Mouse (Mus musculus): Measurements from ENCODE around the gene Pdpn. TPM values are rescaled to one million over a fixed set of nuclear protein-coding genes. Genes with fewer than 3 reads are reported as not detected.
A peak's percentile ranks its signal among the peaks of the same experiment; 100 is the strongest.
"Not testable (repeated sequence)": the region's sequence is repeated elsewhere in the genome, so short reads cannot be mapped to it uniquely, and the experiment has no call there.

Pdpn gene
- 0.29 and 0.47 TPM in 2 replicates for polyA plus RNA-seq (2012; rRNA removed)
- polyA plus RNA-seq (2014; fragmentation: Nextera tagmentation; extraction: Ambion mirVana) = 0.95 and 1.0 TPM in 2 replicates

DNA sequence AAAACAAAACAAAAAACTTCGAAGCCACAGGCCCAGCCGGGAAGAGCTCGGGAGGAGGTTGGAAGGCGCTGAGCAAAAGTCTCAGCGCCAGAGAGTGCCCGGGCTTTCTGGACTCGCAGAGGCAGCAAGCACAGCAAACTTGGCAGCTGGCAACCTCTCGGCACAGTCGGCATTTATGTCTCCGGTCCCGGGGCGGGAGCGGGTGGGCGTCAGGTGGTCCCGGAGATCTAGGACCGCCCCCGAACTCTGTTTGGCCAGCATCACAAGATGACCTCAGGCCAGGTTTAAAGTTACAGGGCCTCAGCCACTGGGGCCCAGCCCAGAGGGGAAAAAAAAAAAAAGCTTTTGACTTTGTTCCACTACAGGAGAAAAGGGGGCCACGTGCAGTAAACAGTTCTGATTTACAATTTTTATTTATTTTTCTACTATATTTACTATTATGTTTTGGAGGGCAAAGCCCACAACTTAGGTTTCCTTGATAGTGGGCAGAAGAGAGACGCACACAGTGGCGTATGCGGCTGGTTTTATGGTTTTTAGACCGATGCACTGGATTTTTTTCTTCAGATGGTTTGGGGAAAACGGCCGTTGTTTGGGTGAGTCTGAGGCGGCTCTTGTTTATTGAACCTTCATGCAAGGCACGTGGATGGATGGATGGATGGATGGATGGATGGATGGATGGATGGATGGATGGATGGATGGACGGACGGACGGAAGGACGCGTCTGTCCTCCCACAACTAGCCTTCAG is at the start of gene Pdpn:
TSS of gene Pdpn (minus strand) at position 240 of the 746 bp plus-strand sequence.
- H3K4me2 ChIP-seq (ENCODE audit: low read depth) = peak within 1 kb of the TSS; percentile 32
- no peaks in the 10 kb centered on the region for H3K36me3 ChIP-seq (replicated peaks; ENCODE audit: control insufficient read depth, insufficient read depth, low read depth)
- 5% methylated on average over 31 of the region's 31 CpGs for WGBS (ENCODE audit: insufficient replicate concordance)
- H3K27me3 ChIP-seq (ENCODE audit: control insufficient read depth, insufficient read depth, low read length) = peaks cover 22% of the 10 kb centered on the region
- no peak within 1 kb of the TSS for H3K9ac ChIP-seq (replicated peaks)
- peak within 1 kb of the TSS in 1 of 2 experiments; percentile 34; a peak in 1 of 4 replicates for H3K4me3 ChIP-seq (ENCODE audit: insufficient read depth in 1 of 2, low read depth in 2 of 2, low read length in 2 of 2)
- ATAC-seq (ENCODE audit: insufficient read depth) = no peak
- H3K27ac ChIP-seq = no peak within 1 kb of the TSS
- H3K4me1 ChIP-seq (replicated peaks; ENCODE audit: control insufficient read depth in 2 of 2, insufficient read depth in 2 of 2, low read length in 1 of 2) = no peaks in the 10 kb centered on the region
- no peak for DNase-seq (ENCODE audit: low read depth in 3 of 3, low spot score in 3 of 3)
- TF ChIP-seq EP300 (IDR thresholded peaks at IDR 0.05; ENCODE audit: low read depth) (no peak), CTCF (IDR thresholded peaks at IDR 0.05; ENCODE audit: low read depth) (no peak)
- H3K9me3 ChIP-seq (ENCODE audit: control insufficient read depth, low read length) = no peaks in the 10 kb centered on the region

DNA sequence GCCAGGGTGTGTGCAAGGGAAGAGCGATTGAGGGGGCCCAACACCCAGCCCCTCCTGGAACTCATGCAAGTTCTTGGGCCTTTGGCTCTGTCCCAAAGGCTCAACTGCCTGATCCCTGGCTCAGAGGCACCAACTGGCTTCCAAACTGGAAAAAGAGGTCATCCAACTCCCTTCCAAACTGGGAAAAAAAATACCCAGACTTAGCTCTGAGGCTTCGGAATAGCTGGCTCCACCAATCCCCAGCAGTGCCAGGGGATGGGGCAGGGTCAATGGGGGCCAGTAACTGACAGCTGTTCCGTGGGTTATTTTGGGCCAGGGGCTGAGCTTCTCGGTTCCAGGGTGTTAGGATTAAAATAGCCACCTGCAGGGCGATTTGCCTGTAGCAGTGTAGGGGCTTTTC is 49.3 kb upstream of the Pdpn start:
- WGBS (ENCODE audit: insufficient replicate concordance) = 19% methylated on average over 5 of the region's 5 CpGs
- no peaks in the 10 kb centered on the region for H3K9me3 ChIP-seq (ENCODE audit: control insufficient read depth, low read length)
- no peaks in the 10 kb centered on the region for H3K4me1 ChIP-seq (replicated peaks; ENCODE audit: control insufficient read depth in 2 of 2, insufficient read depth in 2 of 2, low read length in 1 of 2)
- H3K27me3 ChIP-seq (ENCODE audit: control insufficient read depth, insufficient read depth, low read length) = peaks cover 28% of the 10 kb centered on the region
- H3K27ac ChIP-seq = no peak overlapping the region
- H3K9ac ChIP-seq (replicated peaks) = no peak overlapping the region
- no peak for ATAC-seq (ENCODE audit: insufficient read depth)
- no peaks in the 10 kb centered on the region for H3K36me3 ChIP-seq (replicated peaks; ENCODE audit: control insufficient read depth, insufficient read depth, low read depth)
- no peak for DNase-seq (ENCODE audit: low read depth in 3 of 3, low spot score in 3 of 3)
- no peak overlapping the region for H3K4me2 ChIP-seq (ENCODE audit: low read depth)
- H3K4me3 ChIP-seq (ENCODE audit: insufficient read depth in 1 of 2, low read depth in 2 of 2, low read length in 2 of 2) = no peak overlapping the region
- TF ChIP-seq EP300 (IDR thresholded peaks at IDR 0.05; ENCODE audit: low read depth) = no peak
- TF ChIP-seq CTCF (IDR thresholded peaks at IDR 0.05; ENCODE audit: low read depth) = no peak

DNA sequence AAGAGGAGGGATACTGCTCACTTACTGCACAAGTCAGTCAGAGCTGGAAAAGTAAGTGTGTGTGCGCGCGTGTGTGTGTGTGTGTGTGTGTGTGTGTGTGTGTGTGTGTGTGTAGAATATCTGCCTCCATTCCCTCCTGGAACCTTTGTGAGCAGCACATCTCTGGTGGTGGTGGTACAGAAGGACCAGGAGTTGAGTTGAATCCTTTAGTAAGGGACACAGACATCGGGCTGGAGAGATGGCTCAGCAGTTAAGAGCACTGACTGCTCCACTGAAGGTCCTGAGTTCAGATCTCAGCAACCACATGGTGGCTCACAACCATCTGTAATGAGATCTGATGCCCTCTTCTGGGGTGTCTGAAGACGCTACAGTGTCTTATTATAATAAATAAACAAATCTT is 46.1 kb upstream of the Pdpn start:
- not testable (repeated sequence) for H3K4me1 ChIP-seq (replicated peaks; ENCODE audit: control insufficient read depth in 2 of 2, insufficient read depth in 2 of 2, low read length in 1 of 2); ATAC-seq (ENCODE audit: insufficient read depth); H3K4me3 ChIP-seq (ENCODE audit: insufficient read depth in 1 of 2, low read depth in 2 of 2, low read length in 2 of 2); H3K4me2 ChIP-seq (ENCODE audit: low read depth); H3K9me3 ChIP-seq (ENCODE audit: control insufficient read depth, low read length); H3K27ac ChIP-seq; DNase-seq (ENCODE audit: low read depth in 3 of 3, low spot score in 3 of 3); H3K9ac ChIP-seq (replicated peaks); H3K36me3 ChIP-seq (replicated peaks; ENCODE audit: control insufficient read depth, insufficient read depth, low read depth)
- 71% methylated on average over 5 of the region's 5 CpGs for WGBS (ENCODE audit: insufficient replicate concordance)
- H3K27me3 ChIP-seq (ENCODE audit: control insufficient read depth, insufficient read depth, low read length) = peaks cover 21% of the 10 kb centered on the region

DNA sequence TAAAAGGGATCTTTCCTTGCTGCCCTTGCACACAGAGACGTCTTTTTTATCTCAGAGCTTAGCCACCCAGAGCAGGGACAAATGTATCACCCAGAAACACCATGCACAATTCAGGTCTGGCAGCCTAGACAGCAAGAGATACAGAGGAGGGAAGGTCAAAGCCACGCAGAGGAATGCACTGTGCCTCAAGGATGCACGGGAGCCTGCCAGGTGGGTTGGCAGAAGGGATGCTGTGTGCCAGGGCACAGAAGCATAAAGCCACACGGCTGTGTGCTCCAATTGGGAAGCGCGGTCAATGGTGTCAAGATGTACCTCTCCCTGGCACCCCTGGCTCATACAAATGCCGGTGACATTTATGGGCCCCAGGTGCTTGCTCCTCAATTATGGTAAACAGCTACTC is 42.1 kb upstream of the Pdpn start:
- no peak for TF ChIP-seq CTCF (IDR thresholded peaks at IDR 0.05; ENCODE audit: low read depth)
- TF ChIP-seq EP300 (IDR thresholded peaks at IDR 0.05; ENCODE audit: low read depth) = no peak
- H3K4me1 ChIP-seq (replicated peaks; ENCODE audit: control insufficient read depth in 2 of 2, insufficient read depth in 2 of 2, low read length in 1 of 2) = no peaks in the 10 kb centered on the region
- no peaks in the 10 kb centered on the region for H3K27me3 ChIP-seq (ENCODE audit: control insufficient read depth, insufficient read depth, low read length)
- WGBS (ENCODE audit: insufficient replicate concordance) = 61% methylated on average over 7 of the region's 7 CpGs
- ATAC-seq (ENCODE audit: insufficient read depth) = no peak
- H3K36me3 ChIP-seq (replicated peaks; ENCODE audit: control insufficient read depth, insufficient read depth, low read depth) = no peaks in the 10 kb centered on the region
- no peak overlapping the region for H3K4me2 ChIP-seq (ENCODE audit: low read depth)
- DNase-seq (ENCODE audit: low read depth in 3 of 3, low spot score in 3 of 3) = no peak
- no peak overlapping the region for H3K27ac ChIP-seq
- H3K4me3 ChIP-seq (ENCODE audit: insufficient read depth in 1 of 2, low read depth in 2 of 2, low read length in 2 of 2) = no peak overlapping the region
- H3K9ac ChIP-seq (replicated peaks) = no peak overlapping the region
- no peaks in the 10 kb centered on the region for H3K9me3 ChIP-seq (ENCODE audit: control insufficient read depth, low read length)

DNA sequence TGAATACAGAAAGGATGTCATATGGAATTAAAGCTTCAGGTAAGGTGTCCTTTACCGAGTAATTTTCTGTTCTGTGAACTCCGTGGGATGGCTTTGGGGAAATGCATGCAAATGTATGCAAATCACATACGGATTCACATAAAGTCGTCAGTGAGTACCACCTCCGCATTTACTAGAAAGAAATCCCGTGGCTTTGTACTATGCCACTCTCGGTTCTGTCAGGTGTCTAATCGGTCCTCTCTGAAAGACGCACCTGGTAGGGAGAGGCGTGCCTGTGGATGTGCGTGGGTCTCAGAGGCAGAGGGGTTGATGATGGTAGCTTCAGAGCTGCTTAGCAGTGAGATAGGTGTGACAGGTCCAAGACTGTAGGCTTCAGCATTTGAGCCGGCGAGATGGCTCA is 40.4 kb upstream of the Pdpn start:
- no peak overlapping the region for H3K4me3 ChIP-seq (ENCODE audit: insufficient read depth in 1 of 2, low read depth in 2 of 2, low read length in 2 of 2)
- WGBS (ENCODE audit: insufficient replicate concordance) = 73% methylated on average over 13 of the region's 13 CpGs
- H3K36me3 ChIP-seq (replicated peaks; ENCODE audit: control insufficient read depth, insufficient read depth, low read depth) = no peaks in the 10 kb centered on the region
- H3K9ac ChIP-seq (replicated peaks) = no peak overlapping the region
- H3K9me3 ChIP-seq (ENCODE audit: control insufficient read depth, low read length) = no peaks in the 10 kb centered on the region
- H3K27ac ChIP-seq = no peak overlapping the region
- no peaks in the 10 kb centered on the region for H3K4me1 ChIP-seq (replicated peaks; ENCODE audit: control insufficient read depth in 2 of 2, insufficient read depth in 2 of 2, low read length in 1 of 2)
- ATAC-seq (ENCODE audit: insufficient read depth) (no peak), DNase-seq (ENCODE audit: low read depth in 3 of 3, low spot score in 3 of 3) (no peak)
- TF ChIP-seq CTCF (IDR thresholded peaks at IDR 0.05; ENCODE audit: low read depth) (no peak), EP300 (IDR thresholded peaks at IDR 0.05; ENCODE audit: low read depth) (no peak)
- no peak overlapping the region for H3K4me2 ChIP-seq (ENCODE audit: low read depth)
- H3K27me3 ChIP-seq (ENCODE audit: control insufficient read depth, insufficient read depth, low read length) = no peaks in the 10 kb centered on the region
